Mouse (Mus musculus) olfactory bulb, adult 2 months (tissue): ENCODE data around the gene Coil. TPM values are rescaled to one million over a fixed set of nuclear protein-coding genes. Genes with fewer than 3 reads are reported as not detected.
A peak's percentile ranks its signal among the peaks of the same experiment; 100 is the strongest.

ENCODE experiments used
- H3K27ac ChIP-seq: fragments of 200-500 bp; 2 replicates; pipeline ENCODE4 v1.5.1; 2012; ENCODE audit warnings: low read depth, low read length; ENCODE audit not compliant: insufficient read depth
- H3K4me1 ChIP-seq: fragments of 200-500 bp; 2 replicates; pipeline ENCODE4 v1.6.1; 2012; ENCODE audit warnings: low read length; ENCODE audit not compliant: control insufficient read depth, insufficient read depth
- H3K4me3 ChIP-seq: fragments of 200-500 bp; 2 replicates; pipeline ENCODE4 v1.5.1; 2012; ENCODE audit warnings: mild to moderate bottlenecking, low read depth, low read length, moderate library complexity; ENCODE audit not compliant: insufficient read depth
- CTCF ChIP-seq: fragments of 200-500 bp; IDR thresholded peaks from 2 replicates; pipeline ENCODE4 v1.5.1; 2012; ENCODE audit warnings: low read depth, mild to moderate bottlenecking, low read length, moderate library complexity; ENCODE audit not compliant: insufficient read depth
- POLR2A ChIP-seq: fragments of 200-500 bp; IDR thresholded peaks from 2 replicates; pipeline ENCODE4 v1.6.1; 2012; ENCODE audit warnings: mild to moderate bottlenecking, low read depth, low read length, moderate library complexity; ENCODE audit not compliant: insufficient read depth
- WGBS: fragments of 180-500 bp; shearing (Covaris S2); methylation state at CpG from one replicate; pipeline ENCODE4 v1.1.7; 2018; 5-methylcytosine and 5-hydroxymethylcytosine counted together
- polyA plus RNA-seq: library from polyadenylated mRNA; stranded (reverse); fragments of >200 nt; gene quantifications from 2 replicates; pipeline ENCODE4 v1.2.4, GENCODE M21; 2012; ENCODE audit warnings: low replicate concordance; ENCODE audit not compliant: missing spikeins, insufficient read depth, insufficient read length

Coil gene
- polyA plus RNA-seq, 1 experiment = not detected

GRCm38 (mm10) chr11:88941489-88941888 is 28.6 kb upstream of the Coil start:
- 85% methylated on average over 12 of the region's 12 CpGs for WGBS
- H3K4me1 ChIP-seq = 0 out of 2 replicates have a peak, but pooled peaks cover 3% of the 10 kb centered on the region
- TF ChIP-seq CTCF (no peak), POLR2A (no peak)
- no peak overlapping the region for H3K4me3 ChIP-seq
- H3K27ac ChIP-seq = no peak overlapping the region

- H3K4me1 ChIP-seq = peaks cover 18% of the 10 kb centered on the region; the same call in 1 of the 2 replicates
- no peak for TF ChIP-seq POLR2A
- H3K27ac ChIP-seq = no peak overlapping the region
- H3K4me3 ChIP-seq = no peak overlapping the region
- 92% methylated on average over 8 of the region's 8 CpGs for WGBS
These were observed 24.0 kb upstream of the Coil start for GRCm38 (mm10) chr11:88945971-88946585.

- 46% methylated on average over 8 of the region's 8 CpGs for WGBS
- H3K4me1 ChIP-seq = peaks cover 20% of the 10 kb centered on the region; the same call in 1 of the 2 replicates
- TF ChIP-seq POLR2A (no peak), CTCF (no peak)
- H3K27ac ChIP-seq = no peak overlapping the region
- H3K4me3 ChIP-seq = no peak overlapping the region
These were observed 21.2 kb upstream of the Coil start for GRCm38 (mm10) chr11:88948896-88949295.

GRCm38 (mm10) chr11:88949802-88950639 is 20.0 kb upstream of the Coil start:
- 92% methylated on average over 8 of the region's 8 CpGs for WGBS
- peaks cover 20% of the 10 kb centered on the region; the same call in 1 of the 2 replicates for H3K4me1 ChIP-seq
- no peak overlapping the region for H3K4me3 ChIP-seq
- TF ChIP-seq CTCF (no peak), POLR2A (no peak)
- H3K27ac ChIP-seq = no peak overlapping the region

GRCm38 (mm10) chr11:88950640-88951250 is 19.3 kb upstream of the Coil start:
- H3K4me1 ChIP-seq = peaks cover 20% of the 10 kb centered on the region; the same call in 1 of the 2 replicates
- 89% methylated on average over 13 of the region's 13 CpGs for WGBS
- H3K4me3 ChIP-seq = no peak overlapping the region
- no peak overlapping the region for H3K27ac ChIP-seq
- no peak for TF ChIP-seq CTCF
- no peak for TF ChIP-seq POLR2A

- no peak overlapping the region for H3K27ac ChIP-seq
- WGBS = 96% methylated on average over 2 of the region's 2 CpGs
- TF ChIP-seq POLR2A (no peak), CTCF (no peak)
- peaks cover 20% of the 10 kb centered on the region; the same call in 1 of the 2 replicates for H3K4me1 ChIP-seq
- no peak overlapping the region for H3K4me3 ChIP-seq
These were observed 18.5 kb upstream of the Coil start for GRCm38 (mm10) chr11:88951576-88951975.

GRCm38 (mm10) chr11:88952117-88952516 is 17.9 kb upstream of the Coil start:
- Histone ChIP-seq H3K4me3 (no peak overlapping the region), H3K4me1 (peaks cover 20% of the 10 kb centered on the region; the same call in 1 of the 2 replicates), H3K27ac (no peak overlapping the region)
- TF ChIP-seq CTCF (no peak), POLR2A (no peak)
- 91% methylated on average over 5 of the region's 5 CpGs for WGBS

- no peak overlapping the region for H3K27ac ChIP-seq
- H3K4me3 ChIP-seq = no peak overlapping the region
- TF ChIP-seq POLR2A (no peak), CTCF (no peak)
- H3K4me1 ChIP-seq = peaks cover 16% of the 10 kb centered on the region; the same call in 1 of the 2 replicates
- WGBS = 91% methylated on average over 3 of the region's 3 CpGs
These were observed 16.5 kb upstream of the Coil start for GRCm38 (mm10) chr11:88953582-88953981.

GRCm38 (mm10) chr11:88954803-88955202 is 15.2 kb upstream of the Coil start:
- H3K27ac ChIP-seq = no peak overlapping the region
- peak overlapping the region; percentile 65 for H3K4me3 ChIP-seq
- under 1% methylated on average over 4 of the region's 4 CpGs for WGBS

More at GRCm38 (mm10) chr11:88954803-88955202, 15.2 kb upstream of the Coil start:
- H3K4me1 ChIP-seq = peaks cover 8% of the 10 kb centered on the region; the same call in 1 of the 2 replicates
- TF ChIP-seq POLR2A (no peak), CTCF (no peak)
